Mouse (Mus musculus) frontal cortex, postnatal 14 days (tissue): ENCODE measurements around the gene Ate1.
"Not testable (repeated sequence)": the region's sequence is repeated elsewhere in the genome, so short reads cannot be mapped to it uniquely, and the experiment has no call there.

Source experiments
- DNase-seq, 2 experiments: peaks; one replicate each; pipeline ENCODE4 v3.0.0; 2022; ENCODE audit warnings: low spot score in 2 of 2

Ate1 gene

GRCm38 (mm10) chr7:130403346-130403745 lies 116.8 kb downstream of the Ate1 start:
- no peak for DNase-seq

GRCm38 (mm10) chr7:130394697-130395096 lies 125.5 kb downstream of the Ate1 start:
- no peak for DNase-seq

GRCm38 (mm10) chr7:130390060-130390459 lies 130.1 kb downstream of the Ate1 start:
- not testable (repeated sequence) for DNase-seq

- no peak for DNase-seq
These were observed 133.9 kb downstream of the Ate1 start for GRCm38 (mm10) chr7:130386308-130386707.

- DNase-seq: no peak
These were observed 134.4 kb downstream of the Ate1 start for GRCm38 (mm10) chr7:130385732-130386294.

GRCm38 (mm10) chr7:130382126-130382525 lies 138.0 kb downstream of the Ate1 start:
- no peak for DNase-seq

- DNase-seq: peak in 1 of 2 experiments; percentile 14
These were observed 138.7 kb downstream of the Ate1 start for GRCm38 (mm10) chr7:130381387-130381951.

GRCm38 (mm10) chr7:130380769-130381355 lies 139.3 kb downstream of the Ate1 start:
- DNase-seq: no peak

- no peak for DNase-seq
These were observed 139.8 kb downstream of the Ate1 start for GRCm38 (mm10) chr7:130380367-130380766.

GRCm38 (mm10) chr7:130379886-130380285 lies 140.3 kb downstream of the Ate1 start:
- no peak for DNase-seq

GRCm38 (mm10) chr7:130378308-130378707 lies 141.9 kb downstream of the Ate1 start:
- no peak for DNase-seq

GRCm38 (mm10) chr7:130374311-130374710 lies 145.9 kb downstream of the Ate1 start:
- DNase-seq: no peak

GRCm38 (mm10) chr7:130368827-130369641 lies 151.1 kb downstream of the Ate1 start:
- DNase-seq: no peak

- DNase-seq: no peak
These were observed 151.9 kb downstream of the Ate1 start for GRCm38 (mm10) chr7:130368036-130368826.

- DNase-seq: no peak
These were observed 152.7 kb downstream of the Ate1 start for GRCm38 (mm10) chr7:130367222-130368035.

GRCm38 (mm10) chr7:130365711-130366110 lies 154.5 kb downstream of the Ate1 start:
- no peak for DNase-seq
